Mouse (Mus musculus): ENCODE results near the gene Gse1. TPM values are rescaled to one million over a fixed set of nuclear protein-coding genes. Genes with fewer than 3 reads are reported as not detected.

Gene Gse1
- polyA plus RNA-seq, 1 experiment: 14.8 TPM

DNA sequence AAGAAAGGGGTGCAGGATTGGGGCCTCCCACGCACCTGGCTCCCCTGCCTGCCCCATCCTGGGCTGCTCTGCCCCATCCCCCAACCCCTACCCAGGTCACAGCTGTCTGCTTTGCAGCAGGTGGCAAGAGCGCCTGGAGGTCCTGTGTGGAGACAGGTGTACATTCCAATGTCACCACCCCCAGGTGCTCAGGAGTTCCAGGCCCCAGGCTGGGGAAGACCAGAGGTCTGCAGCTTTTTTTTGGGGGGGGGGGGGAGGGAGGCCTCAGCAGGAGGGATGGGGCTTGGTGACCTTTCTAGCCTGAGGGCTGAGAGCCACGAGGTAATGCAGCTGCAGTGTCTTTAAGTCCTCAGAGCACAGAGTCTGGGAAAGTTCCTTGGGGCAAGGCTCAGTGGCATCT lies 300.1 kb downstream of the Gse1 start:
- peaks cover 16% of the 10 kb centered on the region for H3K4me1 ChIP-seq (ENCODE audit: control insufficient read depth, insufficient read depth, low read length)
- no peak for DNase-seq

DNA sequence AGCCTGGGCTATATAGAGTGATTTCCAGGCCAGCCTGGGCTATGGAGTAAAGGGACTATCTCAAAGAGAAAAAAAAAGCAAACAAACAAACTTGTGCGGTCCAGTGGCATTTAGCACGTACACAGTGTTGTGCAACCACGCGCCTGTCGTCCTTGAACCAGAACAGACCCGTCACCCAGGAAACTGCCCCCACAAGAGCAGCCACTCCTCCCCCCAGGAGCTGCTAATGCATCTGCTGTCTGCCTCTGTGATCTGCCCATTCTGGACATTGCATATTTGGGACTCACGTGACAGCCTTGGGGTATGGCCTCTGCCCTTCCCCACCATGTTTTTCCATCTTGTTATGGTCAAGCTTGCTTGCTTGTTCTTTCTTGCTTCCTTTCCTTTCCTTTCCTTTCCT lies 301.0 kb downstream of the Gse1 start:
- TF ChIP-seq CTCF (conservative IDR thresholded peaks at IDR 0.05; ENCODE audit: insufficient read depth, insufficient read length, low read depth, low read length) (no peak), POLR2A (IDR thresholded peaks at IDR 0.05; ENCODE audit: low read depth, low read length) (no peak)
- H3K4me1 ChIP-seq (ENCODE audit: control insufficient read depth, insufficient read depth, low read length): peaks cover 16% of the 10 kb centered on the region

More for the DNA sequence above, 300.1 kb downstream of the Gse1 start:
- WGBS: 34% methylated on average over 3 of the region's 3 CpGs
- no peak overlapping the region for H3K27ac ChIP-seq (ENCODE audit: insufficient read depth, low read depth, low read length)
- TF ChIP-seq CTCF (conservative IDR thresholded peaks at IDR 0.05; ENCODE audit: insufficient read depth, insufficient read length, low read depth, low read length): no peak
- no peak for TF ChIP-seq POLR2A (IDR thresholded peaks at IDR 0.05; ENCODE audit: low read depth, low read length)
- H3K4me3 ChIP-seq (ENCODE audit: insufficient read depth, low read depth, low read length): no peak overlapping the region
- H3K36me3 ChIP-seq (ENCODE audit: control insufficient read depth, insufficient read depth, low read length): no peaks in the 10 kb centered on the region
- H3K27me3 ChIP-seq (replicated peaks; ENCODE audit: control insufficient read depth, insufficient read depth, low read length): no peaks in the 10 kb centered on the region

DNA sequence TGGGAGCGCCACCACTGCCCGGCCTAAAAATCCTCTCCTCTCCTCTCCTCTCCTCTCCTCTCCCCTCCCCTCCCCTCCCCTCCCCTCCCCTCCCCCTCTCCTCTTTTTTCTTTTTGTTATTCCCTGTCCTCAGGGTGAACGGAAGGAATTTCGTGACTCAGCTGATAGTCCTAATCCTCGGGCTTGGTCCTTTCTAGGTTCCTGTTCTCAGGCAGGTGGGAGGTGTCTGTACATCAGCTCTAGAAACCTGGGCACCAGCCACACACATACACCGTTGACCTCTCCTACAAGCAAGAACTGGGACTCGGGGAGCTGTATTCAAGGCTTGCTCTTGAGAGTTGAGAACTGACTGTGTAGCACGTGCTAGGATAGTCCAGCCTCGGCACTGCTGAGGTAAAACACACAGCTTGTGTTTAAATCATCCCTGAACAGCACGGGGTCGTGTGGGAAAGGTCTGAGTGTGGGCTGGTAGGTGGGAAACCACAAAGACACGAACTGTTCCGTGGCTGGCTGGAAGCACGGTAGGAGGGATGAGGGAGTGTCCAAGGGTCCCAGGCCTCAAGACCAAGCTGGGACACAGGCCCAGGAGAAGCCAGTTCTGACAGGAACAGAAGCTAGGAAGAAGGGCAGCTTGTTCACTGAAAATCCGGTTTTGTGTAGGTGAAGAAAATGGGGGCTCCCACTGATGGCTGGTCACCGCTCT lies 302.8 kb downstream of the Gse1 start:
- WGBS: 78% methylated on average over 16 of the region's 16 CpGs
- Histone ChIP-seq H3K4me1 (ENCODE audit: control insufficient read depth, insufficient read depth, low read length) (peaks cover 8% of the 10 kb centered on the region), H3K36me3 (ENCODE audit: control insufficient read depth, insufficient read depth, low read length) (no peaks in the 10 kb centered on the region), H3K27ac (ENCODE audit: insufficient read depth, low read depth, low read length) (no peak overlapping the region), H3K4me3 (ENCODE audit: insufficient read depth, low read depth, low read length) (no peak overlapping the region), H3K27me3 (replicated peaks; ENCODE audit: control insufficient read depth, insufficient read depth, low read length) (no peaks in the 10 kb centered on the region)
- TF ChIP-seq CTCF (conservative IDR thresholded peaks at IDR 0.05; ENCODE audit: insufficient read depth, insufficient read length, low read depth, low read length) (no peak), POLR2A (IDR thresholded peaks at IDR 0.05; ENCODE audit: low read depth, low read length) (no peak)
- DNase-seq: no peak

More for the DNA sequence above, 301.0 kb downstream of the Gse1 start:
- Histone ChIP-seq H3K27ac (ENCODE audit: insufficient read depth, low read depth, low read length) (no peak overlapping the region), H3K4me3 (ENCODE audit: insufficient read depth, low read depth, low read length) (no peak overlapping the region), H3K27me3 (replicated peaks; ENCODE audit: control insufficient read depth, insufficient read depth, low read length) (no peaks in the 10 kb centered on the region), H3K36me3 (ENCODE audit: control insufficient read depth, insufficient read depth, low read length) (no peaks in the 10 kb centered on the region)
- DNase-seq: peak; percentile 72
- WGBS: 38% methylated on average over 7 of the region's 7 CpGs

DNA sequence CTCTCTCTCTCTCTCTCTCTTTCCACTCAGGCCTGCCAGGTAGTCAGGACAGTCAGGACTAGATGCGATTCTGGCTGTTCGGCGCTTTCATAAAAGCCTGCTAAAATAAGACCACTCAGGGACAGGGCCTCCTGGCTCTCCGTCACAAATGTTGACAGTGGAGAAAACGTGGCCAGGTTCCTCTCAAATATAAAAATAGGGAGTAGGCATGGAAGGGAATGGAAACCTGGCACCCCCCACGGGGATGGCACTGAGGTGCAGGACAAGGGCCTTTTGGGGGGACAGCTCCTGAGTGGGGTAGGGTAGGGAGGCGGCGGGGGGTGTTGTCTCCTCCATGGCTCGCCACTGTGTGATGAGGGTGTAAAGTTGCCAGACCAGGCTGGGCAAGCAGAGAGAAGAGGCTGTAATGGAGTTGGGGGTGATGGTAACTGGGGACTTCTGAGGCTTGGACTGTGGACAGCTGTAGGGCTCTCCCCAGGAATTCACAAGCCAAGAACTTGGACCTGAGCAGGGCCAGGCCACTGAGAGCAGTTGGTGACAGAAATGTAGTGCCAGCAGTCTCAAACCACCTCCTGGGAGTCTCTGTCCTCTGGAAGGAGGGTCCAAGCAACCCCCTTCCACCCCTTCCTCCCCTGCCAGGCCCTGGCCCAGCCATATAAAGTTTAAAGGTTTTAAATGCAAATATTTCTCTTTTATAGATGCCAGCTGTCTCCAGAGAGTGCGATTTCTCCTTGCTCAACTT lies 303.7 kb downstream of the Gse1 start:
- Histone ChIP-seq H3K4me3 (ENCODE audit: insufficient read depth, low read depth, low read length) (no peak overlapping the region), H3K27ac (ENCODE audit: insufficient read depth, low read depth, low read length) (no peak overlapping the region), H3K4me1 (ENCODE audit: control insufficient read depth, insufficient read depth, low read length) (peaks cover 7% of the 10 kb centered on the region; the same call in 1 of the 2 replicates), H3K36me3 (ENCODE audit: control insufficient read depth, insufficient read depth, low read length) (no peaks in the 10 kb centered on the region), H3K27me3 (replicated peaks; ENCODE audit: control insufficient read depth, insufficient read depth, low read length) (no peaks in the 10 kb centered on the region)
- no peak for DNase-seq
- TF ChIP-seq POLR2A (IDR thresholded peaks at IDR 0.05; ENCODE audit: low read depth, low read length): no peak
- TF ChIP-seq CTCF (conservative IDR thresholded peaks at IDR 0.05; ENCODE audit: insufficient read depth, insufficient read length, low read depth, low read length): no peak
- WGBS: 74% methylated on average over 10 of the region's 10 CpGs

DNA sequence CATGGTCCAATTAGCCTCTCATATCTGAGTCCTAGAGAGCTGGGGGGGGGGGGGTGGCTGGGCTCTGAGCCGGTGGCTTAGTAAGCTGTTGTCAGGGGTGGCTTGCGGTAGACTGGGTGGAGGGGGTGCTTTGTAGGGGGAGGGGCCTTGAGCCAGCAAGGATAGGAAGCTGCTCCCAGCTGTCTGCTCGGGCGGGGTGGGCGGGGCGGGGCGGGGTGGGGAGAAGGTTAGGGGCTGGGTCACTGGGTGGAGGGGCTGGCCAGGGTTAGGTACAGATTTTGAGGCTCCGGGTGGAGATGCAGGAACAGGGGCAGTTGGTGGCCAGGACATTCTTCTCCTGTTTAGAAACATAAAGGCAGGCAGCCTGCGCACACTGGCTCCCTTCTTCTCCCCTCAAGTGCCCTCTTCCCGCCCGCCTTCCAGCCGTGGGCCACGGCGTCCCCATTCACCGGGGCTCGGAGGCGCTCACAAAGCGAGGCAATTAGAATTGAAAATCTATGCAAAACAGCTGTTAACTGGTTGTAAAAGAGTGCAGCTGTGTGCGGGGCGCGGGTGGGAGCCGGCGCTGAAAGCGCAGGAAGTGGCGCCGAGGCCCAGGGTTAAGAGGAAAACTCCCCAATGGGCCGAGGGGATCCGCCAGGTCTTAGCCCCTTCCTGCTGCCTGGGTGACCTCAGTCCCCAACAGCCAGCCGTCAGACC lies 304.4 kb downstream of the Gse1 start:
- H3K27ac ChIP-seq (ENCODE audit: insufficient read depth, low read depth, low read length): no peak overlapping the region
- no peaks in the 10 kb centered on the region for H3K27me3 ChIP-seq (replicated peaks; ENCODE audit: control insufficient read depth, insufficient read depth, low read length)
- no peaks in the 10 kb centered on the region for H3K36me3 ChIP-seq (ENCODE audit: control insufficient read depth, insufficient read depth, low read length)
- H3K4me1 ChIP-seq (ENCODE audit: control insufficient read depth, insufficient read depth, low read length): peaks cover 7% of the 10 kb centered on the region; the same call in 1 of the 2 replicates
- DNase-seq: no peak
- TF ChIP-seq CTCF (conservative IDR thresholded peaks at IDR 0.05; ENCODE audit: insufficient read depth, insufficient read length, low read depth, low read length): no peak
- TF ChIP-seq POLR2A (IDR thresholded peaks at IDR 0.05; ENCODE audit: low read depth, low read length): no peak
- H3K4me3 ChIP-seq (ENCODE audit: insufficient read depth, low read depth, low read length): no peak overlapping the region
- WGBS: 45% methylated on average over 29 of the region's 29 CpGs

DNA sequence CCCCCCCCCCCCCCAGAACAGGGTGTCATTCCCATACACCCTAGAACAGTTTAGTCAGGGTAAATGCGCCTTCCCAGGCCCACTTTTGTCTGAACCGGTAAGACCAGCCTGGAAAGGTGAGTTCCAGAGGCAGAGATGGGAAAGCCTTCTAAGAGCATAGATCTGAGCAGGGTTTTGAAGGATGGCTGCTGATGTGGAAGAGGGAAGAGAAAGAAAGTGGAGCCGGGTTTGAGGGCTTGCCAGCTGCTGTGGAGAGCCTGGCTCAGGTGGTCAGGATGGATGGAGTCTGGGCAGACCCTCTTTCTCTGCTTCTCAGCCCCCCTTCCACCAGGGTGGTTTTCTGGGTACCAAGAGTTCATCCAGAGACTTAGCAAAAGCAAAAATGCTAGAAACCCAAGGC lies 305.1 kb downstream of the Gse1 start:
- H3K4me1 ChIP-seq (ENCODE audit: control insufficient read depth, insufficient read depth, low read length): peaks cover 6% of the 10 kb centered on the region; the same call in 1 of the 2 replicates
- WGBS: 68% methylated on average over 3 of the region's 3 CpGs
- no peak for TF ChIP-seq POLR2A (IDR thresholded peaks at IDR 0.05; ENCODE audit: low read depth, low read length)
- no peak for TF ChIP-seq CTCF (conservative IDR thresholded peaks at IDR 0.05; ENCODE audit: insufficient read depth, insufficient read length, low read depth, low read length)
- H3K27ac ChIP-seq (ENCODE audit: insufficient read depth, low read depth, low read length): no peak overlapping the region
- H3K36me3 ChIP-seq (ENCODE audit: control insufficient read depth, insufficient read depth, low read length): no peaks in the 10 kb centered on the region
- H3K4me3 ChIP-seq (ENCODE audit: insufficient read depth, low read depth, low read length): no peak overlapping the region
- DNase-seq: no peak
- H3K27me3 ChIP-seq (replicated peaks; ENCODE audit: control insufficient read depth, insufficient read depth, low read length): no peaks in the 10 kb centered on the region

DNA sequence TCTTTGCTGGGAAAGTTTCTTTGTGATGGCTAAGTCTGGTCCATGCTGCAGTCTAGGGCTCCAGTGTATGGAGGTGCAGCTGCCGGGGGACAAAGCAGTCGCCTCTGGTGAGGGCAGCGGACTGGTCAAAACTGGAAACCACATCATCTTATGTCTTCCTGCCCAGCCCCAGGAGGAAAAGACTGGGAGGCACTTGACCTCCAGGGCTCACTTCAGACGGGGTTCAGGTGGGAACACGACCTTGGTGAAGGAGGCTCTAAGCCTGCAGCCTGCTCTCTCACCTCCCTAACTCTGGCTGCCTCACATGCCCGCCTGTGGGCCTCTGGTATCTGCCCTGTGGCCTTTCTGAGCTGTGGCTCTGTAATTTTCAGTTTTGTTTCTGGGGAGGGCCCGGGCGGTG lies 305.8 kb downstream of the Gse1 start:
- H3K27me3 ChIP-seq (replicated peaks; ENCODE audit: control insufficient read depth, insufficient read depth, low read length): no peaks in the 10 kb centered on the region
- H3K4me3 ChIP-seq (ENCODE audit: insufficient read depth, low read depth, low read length): no peak overlapping the region
- TF ChIP-seq CTCF (conservative IDR thresholded peaks at IDR 0.05; ENCODE audit: insufficient read depth, insufficient read length, low read depth, low read length): no peak
- TF ChIP-seq POLR2A (IDR thresholded peaks at IDR 0.05; ENCODE audit: low read depth, low read length): no peak
- DNase-seq: no peak
- H3K4me1 ChIP-seq (ENCODE audit: control insufficient read depth, insufficient read depth, low read length): peaks cover 10% of the 10 kb centered on the region; the same call in 1 of the 2 replicates
- WGBS: 49% methylated on average over 8 of the region's 8 CpGs
- no peak overlapping the region for H3K27ac ChIP-seq (ENCODE audit: insufficient read depth, low read depth, low read length)
- no peaks in the 10 kb centered on the region for H3K36me3 ChIP-seq (ENCODE audit: control insufficient read depth, insufficient read depth, low read length)

Measured in kidney, adult 2 months (tissue).